Mouse (Mus musculus): ENCODE data around the gene Rhobtb3. TPM values are rescaled to one million over a fixed set of nuclear protein-coding genes. Genes with fewer than 3 reads are reported as not detected.

Rhobtb3 gene
- polyA plus RNA-seq, 1 experiment from 2014 or later = 33.1 TPM

- H3K4me3 ChIP-seq (replicated peaks; ENCODE audit: low read length) = no peak overlapping the region
- H3K4me2 ChIP-seq (ENCODE audit: low read length) = no peak overlapping the region
- H3K27me3 ChIP-seq (replicated peaks; ENCODE audit: control insufficient read depth, insufficient read depth, low read length) = no peaks in the 10 kb centered on the region
- no peaks in the 10 kb centered on the region for H3K36me3 ChIP-seq (ENCODE audit: control insufficient read depth, insufficient read depth)
- peak; percentile 61 for ATAC-seq
- H3K9ac ChIP-seq (replicated peaks; ENCODE audit: low read depth, low read length) = no peak overlapping the region
- H3K9me3 ChIP-seq (ENCODE audit: control insufficient read depth, low read length) = no peaks in the 10 kb centered on the region
- H3K4me1 ChIP-seq (replicated peaks; ENCODE audit: control insufficient read depth, insufficient read depth, low read length) = no peaks in the 10 kb centered on the region
- no peak overlapping the region for H3K27ac ChIP-seq (ENCODE audit: low read length)
Observed at GRCm38 (mm10) chr13:75955357-75955992, 11.8 kb upstream of the Rhobtb3 start.

- Histone ChIP-seq H3K9ac (replicated peaks; ENCODE audit: low read depth, low read length) (no peak overlapping the region), H3K9me3 (ENCODE audit: control insufficient read depth, low read length) (no peaks in the 10 kb centered on the region), H3K4me2 (ENCODE audit: low read length) (no peak overlapping the region), H3K36me3 (ENCODE audit: control insufficient read depth, insufficient read depth) (no peaks in the 10 kb centered on the region), H3K27me3 (replicated peaks; ENCODE audit: control insufficient read depth, insufficient read depth, low read length) (no peaks in the 10 kb centered on the region), H3K4me1 (replicated peaks; ENCODE audit: control insufficient read depth, insufficient read depth, low read length) (no peaks in the 10 kb centered on the region), H3K4me3 (replicated peaks; ENCODE audit: low read length) (no peak overlapping the region), H3K27ac (ENCODE audit: low read length) (no peak overlapping the region)
- ATAC-seq = no peak
- 47% methylated on average over 1 of the region's 1 CpGs for WGBS
Observed at GRCm38 (mm10) chr13:75950295-75950694, 6.6 kb upstream of the Rhobtb3 start.

DNA sequence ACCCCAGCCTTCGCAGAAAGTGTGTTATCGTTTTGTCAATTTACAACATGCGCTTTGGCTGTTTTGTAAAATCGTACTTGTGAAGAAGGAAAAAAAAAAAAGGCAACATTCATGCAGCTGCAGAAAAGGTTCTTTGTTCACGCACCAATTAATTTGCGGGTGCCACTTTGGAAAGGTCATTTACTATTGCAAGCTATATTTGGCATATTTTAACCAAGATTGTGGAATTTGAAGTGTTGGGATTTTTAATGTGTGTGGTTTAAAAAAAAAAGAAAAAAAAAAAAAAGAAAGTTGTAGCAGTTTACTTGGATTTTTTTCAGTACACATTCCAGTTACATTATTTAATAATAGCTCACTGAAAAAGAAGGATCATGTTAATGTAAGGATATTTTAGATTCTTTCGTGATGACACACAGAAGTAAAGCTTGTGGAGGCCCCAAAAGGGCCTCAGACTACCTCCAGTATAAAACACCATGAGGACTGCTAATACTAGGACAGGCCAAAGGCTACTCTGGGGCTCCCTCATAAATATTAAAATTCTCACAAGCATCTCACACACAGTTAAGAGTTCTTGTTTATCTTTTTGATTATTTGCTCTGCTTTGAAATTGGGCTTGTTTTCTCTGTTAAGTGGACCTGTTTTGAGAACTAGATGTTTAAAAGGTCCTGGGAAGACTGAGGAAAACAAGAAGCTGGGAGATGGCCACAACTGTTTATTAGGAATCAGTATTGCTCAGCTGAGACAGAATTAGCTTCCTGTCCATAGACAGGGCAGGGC, 507 bp upstream of the Rhobtb3 start:
- ATAC-seq = no peak
- Histone ChIP-seq H3K9ac (replicated peaks; ENCODE audit: low read depth, low read length) (peak overlapping the region; percentile 99), H3K27me3 (replicated peaks; ENCODE audit: control insufficient read depth, insufficient read depth, low read length) (no peaks in the 10 kb centered on the region), H3K36me3 (ENCODE audit: control insufficient read depth, insufficient read depth) (no peaks in the 10 kb centered on the region), H3K9me3 (ENCODE audit: control insufficient read depth, low read length) (no peaks in the 10 kb centered on the region), H3K27ac (ENCODE audit: low read length) (peak overlapping the region; percentile 98), H3K4me1 (replicated peaks; ENCODE audit: control insufficient read depth, insufficient read depth, low read length) (peaks cover 18% of the 10 kb centered on the region), H3K4me3 (replicated peaks; ENCODE audit: low read length) (peak overlapping the region; percentile 94), H3K4me2 (ENCODE audit: low read length) (peak overlapping the region; percentile 77)
- 1% methylated on average over 7 of the region's 7 CpGs for WGBS

DNA sequence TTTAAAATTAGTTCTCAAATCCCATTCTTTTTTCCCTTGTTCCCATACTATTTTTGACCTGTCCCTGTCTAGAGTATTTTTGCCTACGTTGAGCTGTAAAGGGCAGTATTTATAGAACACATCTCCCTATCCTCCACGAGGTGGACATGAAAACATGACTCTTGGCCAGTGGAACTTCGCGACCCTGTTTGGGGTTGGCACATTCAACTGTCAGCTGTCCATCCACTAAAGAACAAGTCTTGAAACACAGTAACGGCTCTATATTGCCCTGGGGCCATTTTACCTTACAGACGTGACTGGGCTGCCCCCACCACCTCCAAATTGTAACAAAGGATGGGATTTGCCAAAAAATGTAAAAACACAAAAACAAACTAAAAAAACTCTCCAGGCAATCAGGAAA, 994 bp downstream of the Rhobtb3 start:
- peak overlapping the region; percentile 98 for H3K27ac ChIP-seq (ENCODE audit: low read length)
- H3K36me3 ChIP-seq (ENCODE audit: control insufficient read depth, insufficient read depth) = peaks cover 6% of the 10 kb centered on the region; the same call in 1 of the 2 replicates
- H3K9ac ChIP-seq (replicated peaks; ENCODE audit: low read depth, low read length) = peak overlapping the region; percentile 99
- no peaks in the 10 kb centered on the region for H3K9me3 ChIP-seq (ENCODE audit: control insufficient read depth, low read length)
- peak overlapping the region; percentile 94 for H3K4me3 ChIP-seq (replicated peaks; ENCODE audit: low read length)
- H3K4me2 ChIP-seq (ENCODE audit: low read length) = peak overlapping the region; percentile 77
- peaks cover 18% of the 10 kb centered on the region for H3K4me1 ChIP-seq (replicated peaks; ENCODE audit: control insufficient read depth, insufficient read depth, low read length)
- H3K27me3 ChIP-seq (replicated peaks; ENCODE audit: control insufficient read depth, insufficient read depth, low read length) = no peaks in the 10 kb centered on the region
- ATAC-seq = no peak; the same call in 1 of the 2 replicates
- 0% methylated on average over 6 of the region's 6 CpGs for WGBS

GRCm38 (mm10) chr13:75941518-75942295, 2.0 kb downstream of the Rhobtb3 start:
- peak overlapping the region; percentile 7; the same call in 1 of the 2 replicates for H3K27ac ChIP-seq (ENCODE audit: low read length)
- H3K4me2 ChIP-seq (ENCODE audit: low read length) = peak overlapping the region; percentile 47
- WGBS = 44% methylated on average over 5 of the region's 5 CpGs
- peaks cover 18% of the 10 kb centered on the region for H3K4me1 ChIP-seq (replicated peaks; ENCODE audit: control insufficient read depth, insufficient read depth, low read length)
- peaks cover 8% of the 10 kb centered on the region; the same call in 1 of the 2 replicates for H3K36me3 ChIP-seq (ENCODE audit: control insufficient read depth, insufficient read depth)
- H3K9me3 ChIP-seq (ENCODE audit: control insufficient read depth, low read length) = no peaks in the 10 kb centered on the region
- H3K27me3 ChIP-seq (replicated peaks; ENCODE audit: control insufficient read depth, insufficient read depth, low read length) = no peaks in the 10 kb centered on the region
- H3K4me3 ChIP-seq (replicated peaks; ENCODE audit: low read length) = peak overlapping the region; percentile 11
- no peak overlapping the region for H3K9ac ChIP-seq (replicated peaks; ENCODE audit: low read depth, low read length)
- peak; percentile 39 for ATAC-seq

DNA sequence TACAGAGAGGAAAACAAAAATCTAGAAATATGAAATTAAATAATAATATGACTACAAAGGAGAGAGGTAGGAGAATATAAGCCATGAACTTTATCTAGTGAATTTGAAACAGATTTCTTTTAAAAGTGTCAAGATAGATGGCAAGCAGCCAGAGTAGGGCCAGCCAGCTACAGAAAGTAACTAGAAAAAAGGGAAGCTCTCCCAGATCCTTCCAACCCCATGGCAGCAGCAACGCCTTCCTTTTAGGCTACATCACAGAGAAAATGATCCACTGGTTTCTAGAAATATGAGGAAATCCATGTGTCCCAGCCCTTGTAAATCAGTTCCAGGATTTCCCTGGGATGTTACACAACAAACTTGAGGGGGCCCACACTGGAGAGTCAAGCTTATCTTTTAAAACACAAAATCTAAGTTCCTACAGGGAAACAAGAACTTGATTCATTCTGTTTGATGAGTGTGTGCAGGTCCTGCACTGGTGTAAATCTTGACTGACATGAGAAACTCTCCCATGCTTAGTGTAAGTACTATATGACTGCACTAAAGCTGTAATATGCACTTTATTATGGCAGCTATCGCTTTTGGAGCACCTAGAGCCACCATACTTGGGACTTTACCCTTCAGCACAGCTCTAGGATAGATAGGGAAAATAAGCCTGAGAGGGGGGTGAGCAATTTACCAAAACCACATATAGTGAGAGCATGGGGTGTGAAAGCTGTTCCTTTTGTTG, 2.8 kb downstream of the Rhobtb3 start:
- Histone ChIP-seq H3K4me3 (replicated peaks; ENCODE audit: low read length) (peak overlapping the region; percentile 3), H3K9me3 (ENCODE audit: control insufficient read depth, low read length) (no peaks in the 10 kb centered on the region), H3K9ac (replicated peaks; ENCODE audit: low read depth, low read length) (no peak overlapping the region)

DNA sequence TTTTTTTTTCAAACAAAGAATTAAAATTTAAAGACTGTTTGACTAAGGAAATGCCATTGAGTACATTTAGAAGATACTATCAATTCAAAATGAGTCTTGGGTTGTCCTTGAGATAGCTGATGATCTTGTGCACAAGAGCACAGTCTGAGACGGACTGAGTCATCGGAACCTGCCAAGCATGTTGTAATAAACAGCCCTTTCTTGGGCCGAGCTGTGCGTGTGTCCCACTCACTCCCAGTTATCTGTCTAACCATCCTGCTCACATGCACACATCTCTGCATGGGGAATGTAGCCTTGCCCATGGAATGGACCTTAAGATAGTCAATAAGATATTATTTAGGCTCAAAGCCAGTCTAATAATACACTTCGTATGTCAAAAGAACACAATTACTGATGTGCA, 4.9 kb downstream of the Rhobtb3 start:
- no peak for ATAC-seq
- WGBS = 97% methylated on average over 5 of the region's 5 CpGs
- no peaks in the 10 kb centered on the region for H3K27me3 ChIP-seq (replicated peaks; ENCODE audit: control insufficient read depth, insufficient read depth, low read length)
- H3K4me1 ChIP-seq (replicated peaks; ENCODE audit: control insufficient read depth, insufficient read depth, low read length) = peaks cover 13% of the 10 kb centered on the region
- H3K9ac ChIP-seq (replicated peaks; ENCODE audit: low read depth, low read length) = no peak overlapping the region
- no peak overlapping the region for H3K4me2 ChIP-seq (ENCODE audit: low read length)
- H3K27ac ChIP-seq (ENCODE audit: low read length) = no peak overlapping the region
- peaks cover 8% of the 10 kb centered on the region; the same call in 1 of the 2 replicates for H3K36me3 ChIP-seq (ENCODE audit: control insufficient read depth, insufficient read depth)
- no peak overlapping the region for H3K4me3 ChIP-seq (replicated peaks; ENCODE audit: low read length)
- no peaks in the 10 kb centered on the region for H3K9me3 ChIP-seq (ENCODE audit: control insufficient read depth, low read length)

More for the DNA sequence above, 2.8 kb downstream of the Rhobtb3 start:
- H3K27me3 ChIP-seq (replicated peaks; ENCODE audit: control insufficient read depth, insufficient read depth, low read length) = no peaks in the 10 kb centered on the region
- peak overlapping the region; percentile 42 for H3K4me2 ChIP-seq (ENCODE audit: low read length)
- H3K4me1 ChIP-seq (replicated peaks; ENCODE audit: control insufficient read depth, insufficient read depth, low read length) = peaks cover 18% of the 10 kb centered on the region
- WGBS = 55% methylated on average over 2 of the region's 2 CpGs
- H3K36me3 ChIP-seq (ENCODE audit: control insufficient read depth, insufficient read depth) = peaks cover 8% of the 10 kb centered on the region; the same call in 1 of the 2 replicates
- ATAC-seq = no peak
- H3K27ac ChIP-seq (ENCODE audit: low read length) = peak overlapping the region; percentile 42; the same call in 1 of the 2 replicates

GRCm38 (mm10) chr13:75933287-75933686, 10.4 kb downstream of the Rhobtb3 start:
- Histone ChIP-seq H3K27me3 (replicated peaks; ENCODE audit: control insufficient read depth, insufficient read depth, low read length) (no peaks in the 10 kb centered on the region), H3K4me2 (ENCODE audit: low read length) (no peak overlapping the region), H3K4me3 (replicated peaks; ENCODE audit: low read length) (no peak overlapping the region), H3K36me3 (ENCODE audit: control insufficient read depth, insufficient read depth) (peaks cover 7% of the 10 kb centered on the region; the same call in 1 of the 2 replicates), H3K27ac (ENCODE audit: low read length) (no peak overlapping the region), H3K9me3 (ENCODE audit: control insufficient read depth, low read length) (no peaks in the 10 kb centered on the region), H3K4me1 (replicated peaks; ENCODE audit: control insufficient read depth, insufficient read depth, low read length) (peaks cover 11% of the 10 kb centered on the region; the same call in 1 of the 2 replicates), H3K9ac (replicated peaks; ENCODE audit: low read depth, low read length) (no peak overlapping the region)
- ATAC-seq = no peak
- 82% methylated on average over 1 of the region's 1 CpGs for WGBS
